Mouse (Mus musculus): ENCODE measurements at regions not wholly inside any gene's neighbourhood (a gene's known extent, or its start where the extent isn't known, plus 50 kb on each side); places are given as distances from the start of the nearest gene placed in this dataset.

DNA sequence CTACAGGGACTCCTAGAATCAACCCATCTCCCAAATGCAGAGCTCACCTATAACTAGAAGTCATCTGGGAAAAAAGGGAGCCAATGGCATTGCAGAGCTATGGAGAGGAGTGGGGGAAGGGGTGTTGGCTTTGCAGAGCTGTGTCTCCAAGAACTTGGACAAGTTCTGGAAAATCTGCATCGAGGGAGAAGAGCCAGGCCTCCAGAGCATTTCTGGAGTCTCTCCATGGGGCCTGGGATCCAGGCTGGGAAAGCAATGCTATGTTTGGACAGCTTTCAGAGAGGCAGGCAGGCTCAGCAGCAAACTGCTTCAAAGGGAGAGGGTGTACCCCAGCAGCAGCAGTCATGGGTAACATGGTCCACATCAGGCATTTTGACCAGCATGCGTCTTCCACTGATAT is 211.6 kb upstream of the Nectin1 start:
- no peak for DNase-seq
- no peak overlapping the region for H3K27ac ChIP-seq (ENCODE audit: insufficient read depth, low read length)
- WGBS: 49% methylated on average over 2 of the region's 2 CpGs
- TF ChIP-seq POLR2A (IDR thresholded peaks at IDR 0.05; ENCODE audit: borderline replicate concordance, insufficient read depth, low read length) (no peak), CTCF (IDR thresholded peaks at IDR 0.05; ENCODE audit: borderline replicate concordance, insufficient read depth, low read depth, low read length) (no peak)
- no peak overlapping the region for H3K4me3 ChIP-seq (replicated peaks; ENCODE audit: insufficient read depth, low read depth, low read length)
- H3K27me3 ChIP-seq (ENCODE audit: control insufficient read depth, insufficient read depth, low read length): no peaks in the 10 kb centered on the region
- no peaks in the 10 kb centered on the region for H3K4me1 ChIP-seq (ENCODE audit: control insufficient read depth, insufficient read depth, low read length)

DNA sequence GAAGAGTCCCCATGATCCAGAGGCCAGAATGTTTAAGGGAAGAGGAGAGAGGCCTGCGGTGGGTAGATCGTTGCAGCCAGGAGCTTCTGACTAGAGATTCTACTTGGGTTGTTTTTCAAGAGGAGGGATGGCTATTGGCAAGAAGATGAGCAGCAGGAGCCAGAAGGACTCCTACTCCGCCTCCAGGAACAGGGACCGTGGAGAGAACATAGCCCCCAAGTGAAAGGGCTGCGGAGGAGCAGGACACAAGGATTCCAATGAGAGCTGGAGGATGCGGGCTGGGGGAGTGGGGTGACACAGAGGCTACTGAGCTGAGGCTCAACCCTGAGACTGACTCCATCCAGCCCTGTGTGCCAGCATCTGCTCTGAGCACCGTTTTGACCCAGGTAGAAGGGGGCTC is 207.8 kb upstream of the Nectin1 start:
- WGBS: 68% methylated on average over 7 of the region's 7 CpGs
- no peak overlapping the region for H3K27ac ChIP-seq (ENCODE audit: insufficient read depth, low read length)

GRCm38 (mm10) chr9:43537121-43537520 is 206.7 kb upstream of the Nectin1 start:
- TF ChIP-seq CTCF (IDR thresholded peaks at IDR 0.05; ENCODE audit: borderline replicate concordance, insufficient read depth, low read depth, low read length) (no peak), POLR2A (IDR thresholded peaks at IDR 0.05; ENCODE audit: borderline replicate concordance, insufficient read depth, low read length) (no peak)

More for the DNA sequence above, 207.8 kb upstream of the Nectin1 start:
- H3K4me3 ChIP-seq (replicated peaks; ENCODE audit: insufficient read depth, low read depth, low read length): no peak overlapping the region
- no peak for TF ChIP-seq POLR2A (IDR thresholded peaks at IDR 0.05; ENCODE audit: borderline replicate concordance, insufficient read depth, low read length)
- no peak for TF ChIP-seq CTCF (IDR thresholded peaks at IDR 0.05; ENCODE audit: borderline replicate concordance, insufficient read depth, low read depth, low read length)
- no peaks in the 10 kb centered on the region for H3K4me1 ChIP-seq (ENCODE audit: control insufficient read depth, insufficient read depth, low read length)
- DNase-seq: no peak
- H3K27me3 ChIP-seq (ENCODE audit: control insufficient read depth, insufficient read depth, low read length): no peaks in the 10 kb centered on the region

DNA sequence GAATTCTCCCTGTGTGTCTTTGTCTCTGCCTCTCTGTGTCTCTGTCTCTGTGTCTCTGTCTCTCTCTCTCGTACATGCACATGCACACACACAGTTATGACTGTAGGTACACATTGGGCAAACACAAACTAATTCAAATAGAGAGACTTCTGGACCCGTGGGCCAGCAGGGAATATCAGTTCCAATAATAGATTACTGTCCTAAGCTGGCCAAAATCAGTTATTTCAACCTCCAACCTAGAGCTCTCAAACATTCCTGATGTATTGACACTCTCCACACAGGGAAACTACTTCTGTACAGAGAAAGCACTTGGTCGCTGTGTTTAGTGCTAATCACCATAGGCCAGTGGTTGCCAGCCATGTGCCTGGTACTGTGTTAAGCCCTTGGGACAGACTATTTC is 203.7 kb upstream of the Nectin1 start:
- no peak overlapping the region for H3K27ac ChIP-seq (ENCODE audit: insufficient read depth, low read length)
- 86% methylated on average over 3 of the region's 3 CpGs for WGBS
- TF ChIP-seq POLR2A (IDR thresholded peaks at IDR 0.05; ENCODE audit: borderline replicate concordance, insufficient read depth, low read length) (no peak), CTCF (IDR thresholded peaks at IDR 0.05; ENCODE audit: borderline replicate concordance, insufficient read depth, low read depth, low read length) (no peak)
- H3K4me1 ChIP-seq (ENCODE audit: control insufficient read depth, insufficient read depth, low read length): peaks cover 9% of the 10 kb centered on the region
- no peak overlapping the region for H3K4me3 ChIP-seq (replicated peaks; ENCODE audit: insufficient read depth, low read depth, low read length)
- no peak for DNase-seq
- no peaks in the 10 kb centered on the region for H3K27me3 ChIP-seq (ENCODE audit: control insufficient read depth, insufficient read depth, low read length)

More at GRCm38 (mm10) chr9:43537121-43537520, 206.7 kb upstream of the Nectin1 start:
- no peaks in the 10 kb centered on the region for H3K27me3 ChIP-seq (ENCODE audit: control insufficient read depth, insufficient read depth, low read length)
- H3K27ac ChIP-seq (ENCODE audit: insufficient read depth, low read length): no peak overlapping the region
- DNase-seq: no peak
- WGBS: 94% methylated on average over 11 of the region's 11 CpGs
- no peak overlapping the region for H3K4me3 ChIP-seq (replicated peaks; ENCODE audit: insufficient read depth, low read depth, low read length)
- peaks cover 5% of the 10 kb centered on the region; the same call in 1 of the 2 replicates for H3K4me1 ChIP-seq (ENCODE audit: control insufficient read depth, insufficient read depth, low read length)

- Histone ChIP-seq H3K27ac (ENCODE audit: insufficient read depth, low read length) (no peak overlapping the region), H3K27me3 (ENCODE audit: control insufficient read depth, insufficient read depth, low read length) (no peaks in the 10 kb centered on the region), H3K4me1 (ENCODE audit: control insufficient read depth, insufficient read depth, low read length) (peaks cover 9% of the 10 kb centered on the region), H3K4me3 (replicated peaks; ENCODE audit: insufficient read depth, low read depth, low read length) (no peak overlapping the region)
- WGBS: 14% methylated on average over 8 of the region's 8 CpGs
- DNase-seq: peak in 1 of 2 experiments; percentile 14
- no peak for TF ChIP-seq POLR2A (IDR thresholded peaks at IDR 0.05; ENCODE audit: borderline replicate concordance, insufficient read depth, low read length)
- no peak for TF ChIP-seq CTCF (IDR thresholded peaks at IDR 0.05; ENCODE audit: borderline replicate concordance, insufficient read depth, low read depth, low read length)
Observed at GRCm38 (mm10) chr9:43541234-43541633, 202.6 kb upstream of the Nectin1 start.

DNA sequence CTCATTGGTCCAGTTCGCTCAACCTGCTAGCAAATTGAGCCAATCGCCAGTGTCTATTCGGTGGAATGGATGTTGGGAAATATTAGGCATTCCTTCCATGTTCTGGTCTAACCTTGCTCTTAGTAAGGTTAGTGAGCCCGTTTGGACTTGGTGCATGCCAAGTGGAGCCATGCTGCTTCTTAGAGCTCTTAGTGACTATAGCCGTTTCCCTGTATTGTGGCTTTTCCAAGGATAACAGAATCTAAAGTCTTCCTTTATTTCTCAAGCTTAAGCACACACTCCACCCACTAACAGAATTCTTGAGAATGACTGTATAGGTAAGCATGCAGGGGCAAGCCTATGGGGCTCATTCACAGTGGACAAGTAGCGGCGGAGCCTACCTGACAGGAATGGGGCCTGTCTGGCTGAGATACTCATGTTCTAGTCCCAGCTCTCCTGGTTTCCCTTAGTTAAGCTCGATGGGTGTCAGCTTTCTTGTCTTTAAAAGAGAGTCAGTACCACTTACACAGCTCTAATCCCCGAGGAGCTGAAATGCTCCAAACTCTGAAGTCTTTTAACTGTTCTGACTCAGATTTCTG is 201.6 kb upstream of the Nectin1 start:
- Histone ChIP-seq H3K4me3 (replicated peaks; ENCODE audit: insufficient read depth, low read depth, low read length) (no peak overlapping the region), H3K4me1 (ENCODE audit: control insufficient read depth, insufficient read depth, low read length) (peaks cover 9% of the 10 kb centered on the region), H3K27ac (ENCODE audit: insufficient read depth, low read length) (no peak overlapping the region), H3K27me3 (ENCODE audit: control insufficient read depth, insufficient read depth, low read length) (no peaks in the 10 kb centered on the region)
- WGBS: 91% methylated on average over 9 of the region's 9 CpGs
- TF ChIP-seq CTCF (IDR thresholded peaks at IDR 0.05; ENCODE audit: borderline replicate concordance, insufficient read depth, low read depth, low read length) (no peak), POLR2A (IDR thresholded peaks at IDR 0.05; ENCODE audit: borderline replicate concordance, insufficient read depth, low read length) (no peak)
- DNase-seq: no peak

DNA sequence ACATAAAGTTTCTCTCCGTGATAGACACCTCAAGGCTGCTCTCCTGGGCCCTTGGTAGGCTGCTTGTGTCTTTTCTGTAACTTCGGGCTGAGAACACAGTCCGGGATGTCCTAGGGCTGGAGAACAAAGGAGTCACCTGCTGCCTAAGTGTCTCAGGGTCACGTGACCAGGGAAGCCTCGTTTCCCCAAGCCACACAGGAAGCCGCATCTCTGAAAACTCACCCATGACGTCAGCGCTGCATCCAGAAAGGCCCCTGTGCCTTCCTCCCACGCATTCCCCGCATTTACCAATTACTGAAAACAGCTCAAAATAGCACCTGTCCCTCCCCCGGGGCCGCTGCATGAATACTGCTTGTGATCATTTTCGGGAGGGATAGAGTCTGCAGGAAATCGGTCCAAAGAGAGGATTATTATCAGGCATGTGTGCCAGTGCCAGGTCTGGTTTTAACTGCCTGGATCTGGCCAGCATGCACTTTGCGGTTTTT is 198.7 kb upstream of the Nectin1 start:
- Histone ChIP-seq H3K4me3 (replicated peaks; ENCODE audit: insufficient read depth, low read depth, low read length) (peak overlapping the region; percentile 21), H3K27ac (ENCODE audit: insufficient read depth, low read length) (no peak overlapping the region), H3K4me1 (ENCODE audit: control insufficient read depth, insufficient read depth, low read length) (peaks cover 9% of the 10 kb centered on the region), H3K27me3 (ENCODE audit: control insufficient read depth, insufficient read depth, low read length) (no peaks in the 10 kb centered on the region; the same call in 1 of the 2 replicates)
- peak; percentile 57 to 77 for DNase-seq
- TF ChIP-seq CTCF (IDR thresholded peaks at IDR 0.05; ENCODE audit: borderline replicate concordance, insufficient read depth, low read depth, low read length) (no peak), POLR2A (IDR thresholded peaks at IDR 0.05; ENCODE audit: borderline replicate concordance, insufficient read depth, low read length) (no peak)
- WGBS: 14% methylated on average over 15 of the region's 15 CpGs

DNA sequence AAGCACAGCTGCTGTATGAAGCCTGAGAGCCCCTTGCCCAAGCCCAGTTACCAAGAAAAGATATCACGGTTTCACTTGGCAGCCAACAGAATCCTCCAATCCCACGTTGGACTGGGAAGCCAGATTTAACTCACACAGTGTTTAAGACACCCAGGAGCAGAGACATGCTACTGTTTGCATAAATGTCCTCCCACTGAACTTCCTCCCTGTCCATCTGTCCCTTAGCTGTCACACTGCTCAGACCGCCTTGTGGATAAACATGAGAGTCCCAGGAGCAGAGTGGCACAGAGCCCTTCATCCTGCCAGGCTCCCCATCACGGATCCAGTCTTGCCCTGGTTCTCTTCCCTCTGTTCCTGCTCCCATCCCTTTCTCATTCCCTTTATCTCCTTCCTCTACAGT is 194.9 kb upstream of the Nectin1 start:
- no peak for TF ChIP-seq CTCF (IDR thresholded peaks at IDR 0.05; ENCODE audit: borderline replicate concordance, insufficient read depth, low read depth, low read length)
- TF ChIP-seq POLR2A (IDR thresholded peaks at IDR 0.05; ENCODE audit: borderline replicate concordance, insufficient read depth, low read length): no peak
- DNase-seq: no peak
- WGBS: 15% methylated on average over 4 of the region's 4 CpGs

More for the DNA sequence above, 194.9 kb upstream of the Nectin1 start:
- Histone ChIP-seq H3K27me3 (ENCODE audit: control insufficient read depth, insufficient read depth, low read length) (no peaks in the 10 kb centered on the region; the same call in 1 of the 2 replicates), H3K27ac (ENCODE audit: insufficient read depth, low read length) (no peak overlapping the region), H3K4me3 (replicated peaks; ENCODE audit: insufficient read depth, low read depth, low read length) (no peak overlapping the region), H3K4me1 (ENCODE audit: control insufficient read depth, insufficient read depth, low read length) (peaks cover 4% of the 10 kb centered on the region; the same call in 1 of the 2 replicates)

Measured in cerebellum, adult 2 months (tissue).